Mouse (Mus musculus) spleen, adult 2 months (tissue): ENCODE measurements around the gene Trim3. TPM values are rescaled to one million over a fixed set of nuclear protein-coding genes. Genes with fewer than 3 reads are reported as not detected.

ENCODE experiments used
- DNase-seq, 2 experiments: peaks; one replicate each; pipeline versions ENCODE4 v3.0.0 to v3.0.0-alpha.2; 2012 to 2021; ENCODE audit warnings: low spot score in 2 of 2, low read depth in 1 of 2
- H3K27ac ChIP-seq: fragments of 200-500 bp; 2 replicates; pipeline ENCODE4 v1.5.1; 2012; ENCODE audit warnings: low read length, inconsistent platforms; ENCODE audit not compliant: insufficient read depth
- H3K27me3 ChIP-seq: fragments of 200-500 bp; 2 replicates; pipeline ENCODE4 v1.6.1; 2012; ENCODE audit warnings: mild to moderate bottlenecking, moderate library complexity, low read length, inconsistent platforms; ENCODE audit not compliant: control insufficient read depth, insufficient read depth
- H3K36me3 ChIP-seq: fragments of 200-500 bp; 2 replicates; pipeline ENCODE4 v1.6.1; 2012; ENCODE audit warnings: mild to moderate bottlenecking, low read length, inconsistent platforms; ENCODE audit not compliant: control insufficient read depth, insufficient read depth
- H3K4me1 ChIP-seq: fragments of 200-500 bp; 2 replicates; pipeline ENCODE4 v1.6.1; 2011; ENCODE audit warnings: inconsistent platforms; ENCODE audit not compliant: control insufficient read depth, insufficient read depth, insufficient read length
- H3K4me3 ChIP-seq: fragments of 200-500 bp; 2 replicates; pipeline ENCODE4 v1.5.1; 2011; ENCODE audit warnings: mild to moderate bottlenecking, inconsistent platforms; ENCODE audit not compliant: insufficient read depth, insufficient read length; ENCODE audit errors: extremely low read depth
- CTCF ChIP-seq: fragments of 200-500 bp; IDR thresholded peaks from 2 replicates; pipeline ENCODE4 v1.5.1; 2011; ENCODE audit warnings: mild to moderate bottlenecking, inconsistent platforms; ENCODE audit not compliant: insufficient read depth, insufficient read length, insufficient replicate concordance; ENCODE audit errors: extremely low read depth
- POLR2A ChIP-seq: fragments of 200-500 bp; IDR thresholded peaks from 2 replicates; pipeline ENCODE4 v1.6.1; 2011; ENCODE audit warnings: low read depth, low read length, inconsistent platforms
- WGBS: fragments of 180-500 bp; shearing (Covaris S2); methylation state at CpG from one replicate; pipeline ENCODE4 v1.1.7; 2018; 5-methylcytosine and 5-hydroxymethylcytosine counted together
- polyA plus RNA-seq: library from polyadenylated mRNA; depleted of rRNA; stranded (reverse); fragments of >200 nt; gene quantifications from 2 replicates; pipeline ENCODE4 v1.2.3, GENCODE M21; 2012

Gene Trim3
- polyA plus RNA-seq, 1 experiment, result 25.4 TPM

GRCm38 (mm10) chr7:105614400-105614799 lies 19.0 kb downstream of the Trim3 start:
- no peak overlapping the region for H3K27ac ChIP-seq
- no peaks in the 10 kb centered on the region for H3K27me3 ChIP-seq
- no peak for TF ChIP-seq CTCF
- no peak for TF ChIP-seq POLR2A
- no peak overlapping the region for H3K4me3 ChIP-seq
- WGBS, result 91% methylated on average over 1 of the region's 1 CpGs
- H3K4me1 ChIP-seq, result no peaks in the 10 kb centered on the region
- no peak for DNase-seq
- H3K36me3 ChIP-seq, result peaks cover 8% of the 10 kb centered on the region

DNA sequence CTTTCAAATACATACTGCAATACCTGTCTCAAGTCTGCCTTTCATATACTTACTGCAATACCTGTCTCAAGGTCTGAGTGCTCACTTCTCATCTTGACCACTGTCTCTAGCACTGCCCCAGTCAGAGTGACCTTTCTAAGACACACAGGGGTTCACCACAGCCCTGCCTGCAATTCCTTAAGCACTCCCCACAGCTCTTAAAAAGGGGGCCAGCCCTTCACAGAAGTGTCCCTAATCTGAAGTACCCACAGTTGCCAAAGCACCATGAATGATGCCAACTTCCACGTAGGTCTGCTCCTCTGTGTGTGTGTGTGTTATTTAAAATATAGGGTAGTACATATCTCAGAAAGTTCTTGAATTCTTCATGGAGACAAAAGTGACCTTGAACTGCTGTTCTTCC lies 21.6 kb downstream of the Trim3 start:
- Histone ChIP-seq H3K27ac (no peak overlapping the region), H3K4me1 (no peaks in the 10 kb centered on the region), H3K36me3 (no peaks in the 10 kb centered on the region; the same call in 1 of the 2 replicates), H3K4me3 (no peak overlapping the region), H3K27me3 (no peaks in the 10 kb centered on the region)
- DNase-seq, result no peak
- 91% methylated on average over 1 of the region's 1 CpGs for WGBS
- no peak for TF ChIP-seq CTCF
- TF ChIP-seq POLR2A, result no peak

DNA sequence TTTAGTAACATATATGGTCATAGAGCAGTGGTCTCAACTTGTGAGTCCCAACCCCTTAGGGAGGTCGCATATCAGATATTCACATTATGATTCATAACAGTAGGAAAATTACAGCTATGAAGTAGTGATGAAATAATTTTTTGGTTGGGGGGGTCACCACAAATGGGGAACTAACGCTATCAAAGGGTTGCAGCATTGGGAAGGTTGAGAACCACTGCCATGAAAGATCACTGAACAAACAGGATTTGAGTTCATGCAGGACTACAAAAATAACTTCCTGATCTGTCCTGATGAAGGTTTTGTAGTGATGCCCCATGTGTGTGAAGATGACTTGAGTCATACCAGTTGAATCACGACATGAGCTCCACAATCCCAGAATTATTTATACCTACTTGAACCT lies 24.9 kb downstream of the Trim3 start:
- 47% methylated on average over 3 of the region's 3 CpGs for WGBS
- H3K27ac ChIP-seq, result no peak overlapping the region
- TF ChIP-seq CTCF, result no peak
- no peak for TF ChIP-seq POLR2A
- no peaks in the 10 kb centered on the region for H3K36me3 ChIP-seq
- H3K27me3 ChIP-seq, result no peaks in the 10 kb centered on the region
- H3K4me1 ChIP-seq, result no peaks in the 10 kb centered on the region
- no peak overlapping the region for H3K4me3 ChIP-seq
- no peak for DNase-seq

- peak; percentile 8 to 56 for DNase-seq
- Histone ChIP-seq H3K27me3 (no peaks in the 10 kb centered on the region), H3K36me3 (no peaks in the 10 kb centered on the region), H3K4me3 (no peak overlapping the region), H3K4me1 (no peaks in the 10 kb centered on the region), H3K27ac (no peak overlapping the region)
- WGBS, result 45% methylated on average over 9 of the region's 9 CpGs
- peak; percentile 54; the same call in 1 of the 2 replicates for TF ChIP-seq CTCF
- TF ChIP-seq POLR2A, result no peak
These were observed 30.3 kb downstream of the Trim3 start for GRCm38 (mm10) chr7:105602860-105603623.

GRCm38 (mm10) chr7:105590097-105590496 lies 43.3 kb downstream of the Trim3 start:
- Histone ChIP-seq H3K27me3 (no peaks in the 10 kb centered on the region), H3K4me3 (no peak overlapping the region), H3K27ac (no peak overlapping the region), H3K36me3 (no peaks in the 10 kb centered on the region), H3K4me1 (no peaks in the 10 kb centered on the region)
- TF ChIP-seq POLR2A, result no peak
- no peak for TF ChIP-seq CTCF
- WGBS, result 84% methylated on average over 7 of the region's 7 CpGs
- DNase-seq, result no peak

- Histone ChIP-seq H3K4me3 (no peak overlapping the region), H3K36me3 (no peaks in the 10 kb centered on the region), H3K27me3 (no peaks in the 10 kb centered on the region), H3K4me1 (no peaks in the 10 kb centered on the region), H3K27ac (no peak overlapping the region)
- 46% methylated on average over 9 of the region's 9 CpGs for WGBS
- TF ChIP-seq POLR2A, result no peak
- TF ChIP-seq CTCF, result no peak
- no peak for DNase-seq
These were observed 45.0 kb downstream of the Trim3 start for GRCm38 (mm10) chr7:105588325-105588912.

DNA sequence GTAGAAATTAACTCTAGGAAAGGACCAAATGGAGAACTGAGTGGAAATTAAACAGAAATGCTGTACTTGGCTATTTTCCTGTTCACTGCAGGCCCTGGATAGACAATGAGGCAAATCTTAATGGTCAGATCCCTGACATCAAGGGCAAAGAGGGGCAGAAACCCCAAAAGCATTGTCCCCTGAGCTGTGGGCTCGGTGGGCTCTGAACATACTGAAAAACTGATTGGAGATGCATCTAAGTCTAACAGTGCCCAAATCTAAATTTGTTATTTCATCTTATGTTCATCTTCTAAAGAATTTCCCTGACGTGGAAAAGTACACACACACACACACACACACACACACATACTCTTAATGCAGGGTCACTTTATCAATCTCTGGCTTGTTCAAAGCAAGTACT lies 51.4 kb downstream of the Trim3 start:
- Histone ChIP-seq H3K27ac (no peak overlapping the region), H3K4me3 (no peak overlapping the region), H3K36me3 (no peaks in the 10 kb centered on the region), H3K4me1 (peaks cover 2% of the 10 kb centered on the region; the same call in 1 of the 2 replicates), H3K27me3 (peaks cover 5% of the 10 kb centered on the region)
- WGBS, result 86% methylated on average over 2 of the region's 2 CpGs
- DNase-seq, result no peak
- TF ChIP-seq CTCF (no peak), POLR2A (no peak)
